Mouse (Mus musculus): ENCODE measurements around the gene Nceh1.
A peak's percentile ranks its signal among the peaks of the same experiment; 100 is the strongest.

Gene Nceh1

GRCm38 (mm10) chr3:27191856-27192255 is 9.1 kb downstream of the Nceh1 start:
- DNase-seq = no peak

GRCm38 (mm10) chr3:27193844-27194317 is 11.1 kb downstream of the Nceh1 start:
- DNase-seq = peak; percentile 53

- DNase-seq = no peak
Measured at GRCm38 (mm10) chr3:27195153-27195552, 12.4 kb downstream of the Nceh1 start.

- DNase-seq = no peak
Measured at GRCm38 (mm10) chr3:27195573-27196227, 12.9 kb downstream of the Nceh1 start.

- peak; percentile 42 for DNase-seq
Measured at GRCm38 (mm10) chr3:27196529-27196928, 13.8 kb downstream of the Nceh1 start.

GRCm38 (mm10) chr3:27197816-27198215 is 15.1 kb downstream of the Nceh1 start:
- DNase-seq = no peak

GRCm38 (mm10) chr3:27199120-27199519 is 16.4 kb downstream of the Nceh1 start:
- DNase-seq = no peak

GRCm38 (mm10) chr3:27201728-27202411 is 19.1 kb downstream of the Nceh1 start:
- DNase-seq = no peak

- peak; percentile 64 for DNase-seq
Measured at GRCm38 (mm10) chr3:27205068-27205467, 22.3 kb downstream of the Nceh1 start.

- no peak for DNase-seq
Measured at GRCm38 (mm10) chr3:27205514-27206220, 22.9 kb downstream of the Nceh1 start.

- no peak for DNase-seq
Measured at GRCm38 (mm10) chr3:27206221-27206560, 23.4 kb downstream of the Nceh1 start.

- no peak for DNase-seq
Measured at GRCm38 (mm10) chr3:27206577-27206976, 23.8 kb downstream of the Nceh1 start.

GRCm38 (mm10) chr3:27209707-27210106 is 26.9 kb downstream of the Nceh1 start:
- DNase-seq = no peak

GRCm38 (mm10) chr3:27210271-27210670 is 27.5 kb downstream of the Nceh1 start:
- DNase-seq = no peak

- no peak for DNase-seq
Measured at GRCm38 (mm10) chr3:27214016-27214816, 31.5 kb downstream of the Nceh1 start.

GRCm38 (mm10) chr3:27217331-27217730 is 34.6 kb downstream of the Nceh1 start:
- no peak for DNase-seq

- DNase-seq = no peak
Measured at GRCm38 (mm10) chr3:27218604-27219003, 35.8 kb downstream of the Nceh1 start.

- no peak for DNase-seq
Measured at GRCm38 (mm10) chr3:27222052-27222451, 39.3 kb downstream of the Nceh1 start.

GRCm38 (mm10) chr3:27222488-27222887 is 39.7 kb downstream of the Nceh1 start:
- no peak for DNase-seq

- no peak for DNase-seq
Measured at GRCm38 (mm10) chr3:27227629-27228453, 45.1 kb downstream of the Nceh1 start.

GRCm38 (mm10) chr3:27228530-27229309 is 46.0 kb downstream of the Nceh1 start:
- DNase-seq = no peak
